Mouse (Mus musculus) midbrain, postnatal 0 days (tissue): Measurements from ENCODE around the gene Kif1a. TPM values are rescaled to one million over a fixed set of nuclear protein-coding genes. Genes with fewer than 3 reads are reported as not detected.

Experiments used
- ATAC-seq: fragments of 200-750 bp; cut with Nextera tagmentation; 2 replicates; pipeline ENCODE4 v1.8.0; 2017; ENCODE audit warnings: moderate number of reproducible peaks, mild to moderate bottlenecking, moderate TSS enrichment, moderate library complexity; ENCODE audit not compliant: low FRiP score
- DNase-seq: peaks from one replicate; pipeline ENCODE4 v3.0.0-alpha.2; 2015; ENCODE audit warnings: low spot score
- H3K27ac ChIP-seq: fragments of 300-500 bp; sonication (generic); 2 replicates; pipeline ENCODE4 v1.5.1; 2014; ENCODE audit warnings: low read depth, mild to moderate bottlenecking, low read length, mixed read lengths
- H3K27me3 ChIP-seq: fragments of 300-500 bp; sonication (generic); 2 replicates; pipeline ENCODE4 v1.6.1; 2014; ENCODE audit warnings: low read length, control low read depth, mixed read lengths; ENCODE audit not compliant: insufficient read depth
- H3K36me3 ChIP-seq: fragments of 300-500 bp; sonication (generic); 2 replicates; pipeline ENCODE4 v1.6.1; 2014; ENCODE audit warnings: low read length, control low read depth, mixed read lengths; ENCODE audit not compliant: insufficient read depth
- H3K4me1 ChIP-seq: fragments of 300-500 bp; sonication (generic); 2 replicates; pipeline ENCODE4 v1.6.1; 2014; ENCODE audit warnings: mild to moderate bottlenecking, control low read depth, antibody characterized with exemption, low read length, mixed read lengths; ENCODE audit not compliant: insufficient read depth
- H3K4me2 ChIP-seq: fragments of 300-500 bp; sonication (generic); 2 replicates; pipeline ENCODE4 v1.6.1; 2014; ENCODE audit warnings: low read depth, mild to moderate bottlenecking, low read length, mixed read lengths; ENCODE audit not compliant: poor library complexity, severe bottlenecking
- H3K4me3 ChIP-seq: fragments of 300-500 bp; sonication (generic); 2 replicates; pipeline ENCODE4 v1.5.1; 2014; ENCODE audit warnings: low read depth, mild to moderate bottlenecking, low read length, moderate library complexity
- H3K9ac ChIP-seq: fragments of 300-500 bp; sonication (generic); replicated peaks from 2 replicates; pipeline ENCODE4 v1.6.1; 2014; ENCODE audit warnings: mild to moderate bottlenecking, low read length, moderate library complexity, mixed read lengths; ENCODE audit not compliant: poor library complexity, severe bottlenecking
- H3K9me3 ChIP-seq: fragments of 300-500 bp; sonication (generic); 2 replicates; pipeline ENCODE4 v1.6.1; 2016; ENCODE audit warnings: low read length, control low read depth
- CTCF ChIP-seq: IDR thresholded peaks from 2 replicates; pipeline ENCODE4 v1.5.1; 2016; ENCODE audit warnings: antibody characterized with exemption, mild to moderate bottlenecking
- WGBS: fragments of 180-500 bp; shearing (Covaris S2); extraction: QIAGEN DNeasy Blood & Tissue Kit; methylation state at CpG from one replicate; pipeline ENCODE4 v1.1.7; 2014; 5-methylcytosine and 5-hydroxymethylcytosine counted together
- polyA plus RNA-seq: library from polyadenylated mRNA; unstranded; fragments of >200 nt; fragmentation: Nextera tagmentation; extraction: Ambion mirVana; gene quantifications from 2 replicates; pipeline ENCODE4 v1.2.1, GENCODE M21; 2015
- total RNA-seq: library from RNA; depleted of rRNA; stranded (reverse); fragments of >200 nt; gene quantifications from 2 replicates; pipeline ENCODE4 v1.2.3, GENCODE M21; 2014

Gene Kif1a
- total and polyA plus RNA-seq, 2 experiments from 2014 or later = 677 to 716 TPM

GRCm38 (mm10) chr1:93124066-93124465 lies 22.3 kb upstream of the Kif1a start:
- WGBS = 80% methylated on average over 8 of the region's 8 CpGs
- no peaks in the 10 kb centered on the region for H3K27me3 ChIP-seq
- H3K9ac ChIP-seq = no peak overlapping the region
- no peaks in the 10 kb centered on the region for H3K36me3 ChIP-seq
- no peak for TF ChIP-seq CTCF
- no peak overlapping the region for H3K27ac ChIP-seq
- H3K4me2 ChIP-seq = no peak overlapping the region
- DNase-seq (no peak), ATAC-seq (no peak)
- no peak overlapping the region for H3K4me3 ChIP-seq
- H3K4me1 ChIP-seq = no peaks in the 10 kb centered on the region
- no peaks in the 10 kb centered on the region for H3K9me3 ChIP-seq

GRCm38 (mm10) chr1:93123179-93123854 lies 21.6 kb upstream of the Kif1a start:
- no peak for TF ChIP-seq CTCF
- H3K4me1 ChIP-seq = no peaks in the 10 kb centered on the region
- no peak for ATAC-seq
- no peaks in the 10 kb centered on the region for H3K36me3 ChIP-seq
- H3K4me2 ChIP-seq = no peak overlapping the region
- no peak for DNase-seq
- no peak overlapping the region for H3K27ac ChIP-seq
- WGBS = 85% methylated on average over 11 of the region's 11 CpGs
- no peaks in the 10 kb centered on the region for H3K9me3 ChIP-seq
- H3K27me3 ChIP-seq = no peaks in the 10 kb centered on the region
- H3K4me3 ChIP-seq = no peak overlapping the region
- H3K9ac ChIP-seq = no peak overlapping the region

- no peak overlapping the region for H3K27ac ChIP-seq
- 34% methylated on average over 4 of the region's 4 CpGs for whole genome bisulfite sequencing
- no peak overlapping the region for H3K9ac ChIP-seq
- no peak for ATAC-seq
- DNase-seq = no peak
- H3K27me3 ChIP-seq = no peaks in the 10 kb centered on the region
- H3K4me3 ChIP-seq = no peak overlapping the region
- no peaks in the 10 kb centered on the region for H3K4me1 ChIP-seq
- H3K9me3 ChIP-seq = no peaks in the 10 kb centered on the region
- H3K4me2 ChIP-seq = no peak overlapping the region
- TF ChIP-seq CTCF = no peak
- H3K36me3 ChIP-seq = no peaks in the 10 kb centered on the region
Measured at GRCm38 (mm10) chr1:93118816-93119215, 17.1 kb upstream of the Kif1a start.

- Histone ChIP-seq H3K9ac (peak overlapping the region; percentile 52), H3K27me3 (no peaks in the 10 kb centered on the region), H3K9me3 (no peaks in the 10 kb centered on the region), H3K36me3 (no peaks in the 10 kb centered on the region), H3K4me2 (peak overlapping the region; percentile 65), H3K27ac (peak overlapping the region; percentile 73), H3K4me3 (peak overlapping the region; percentile 32), H3K4me1 (no peaks in the 10 kb centered on the region)
- TF ChIP-seq CTCF = no peak
- DNase-seq (no peak), ATAC-seq (peak; percentile 45; the same call in 1 of the 2 replicates)
- WGBS = 11% methylated on average over 13 of the region's 13 CpGs
Measured at GRCm38 (mm10) chr1:93115471-93115870, 13.7 kb upstream of the Kif1a start.

- Histone ChIP-seq H3K4me1 (no peaks in the 10 kb centered on the region), H3K27me3 (no peaks in the 10 kb centered on the region), H3K9ac (peak overlapping the region; percentile 52), H3K4me2 (peak overlapping the region; percentile 65), H3K4me3 (peak overlapping the region; percentile 32), H3K27ac (peak overlapping the region; percentile 73), H3K9me3 (no peaks in the 10 kb centered on the region), H3K36me3 (no peaks in the 10 kb centered on the region)
- WGBS = 16% methylated on average over 21 of the region's 21 CpGs
- peak; percentile 24; the same call in 1 of the 2 replicates for TF ChIP-seq CTCF
- ATAC-seq (peak; percentile 99), DNase-seq (peak; percentile 97)
Measured at GRCm38 (mm10) chr1:93114713-93115463, 13.1 kb upstream of the Kif1a start.

- H3K9ac ChIP-seq = no peak overlapping the region; the same call in 1 of the 2 replicates
- ATAC-seq (no peak), DNase-seq (no peak)
- no peaks in the 10 kb centered on the region for H3K9me3 ChIP-seq
- TF ChIP-seq CTCF = no peak
- peak overlapping the region; percentile 96 for H3K27ac ChIP-seq
- 0 out of 2 replicates have a peak, but pooled peaks cover 3% of the 10 kb centered on the region for H3K36me3 ChIP-seq
- no peaks in the 10 kb centered on the region for H3K27me3 ChIP-seq
- H3K4me3 ChIP-seq = no peak overlapping the region
- peaks cover 13% of the 10 kb centered on the region for H3K4me1 ChIP-seq
- peak overlapping the region; percentile 91; the same call in 1 of the 2 replicates for H3K4me2 ChIP-seq
- WGBS = 66% methylated on average over 7 of the region's 7 CpGs
Measured at GRCm38 (mm10) chr1:93102700-93103099, 949 bp upstream of the Kif1a start.
